Mouse (Mus musculus) megakaryocyte, embryonic 14.5 days (primary cell): ENCODE measurements around the gene F9.

ENCODE experiments used
- FLI1 ChIP-seq: IDR thresholded peaks from 2 replicates; pipeline ENCODE4 v1.6.1; 2012; ENCODE audit warnings: low read length, inconsistent platforms, mixed read lengths
- GATA1 ChIP-seq: IDR thresholded peaks from 3 replicates; pipeline ENCODE4 v1.6.1; 2012; ENCODE audit warnings: mixed read lengths, low read length, inconsistent platforms, borderline replicate concordance

DNA sequence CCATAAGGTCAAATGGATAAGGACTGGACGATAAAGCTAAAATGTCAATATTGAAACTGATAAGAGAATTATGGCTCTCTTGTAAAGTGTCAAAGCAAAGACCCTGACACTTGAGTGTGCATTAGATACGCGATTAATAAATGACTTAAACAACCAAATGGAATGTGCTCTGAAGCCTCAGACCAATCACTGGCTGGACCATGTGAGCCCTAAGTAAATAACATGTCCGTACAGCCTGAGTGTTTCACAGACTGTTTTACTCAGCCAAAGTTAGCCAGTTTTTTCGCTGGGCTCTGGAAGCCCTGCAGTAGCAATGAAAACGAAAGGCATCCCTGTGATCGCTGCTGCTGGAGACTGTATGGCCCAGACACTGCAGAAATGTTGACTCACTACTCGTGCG is 55.9 kb downstream of the F9 start:
- TF ChIP-seq GATA1 (no peak), FLI1 (no peak)
